Mouse (Mus musculus) spleen, adult 12 weeks (tissue): ENCODE measurements around the gene Rnf26.

Experiments used
- DNase-seq: peaks from one replicate; pipeline ENCODE4 v3.0.0; 2022; ENCODE audit warnings: low spot score

Gene Rnf26

GRCm38 (mm10) chr9:44088877-44089608 is 24.3 kb downstream of the Rnf26 start:
- no peak for DNase-seq

- DNase-seq = no peak
Measured at GRCm38 (mm10) chr9:44087761-44088455, 25.4 kb downstream of the Rnf26 start.

- no peak for DNase-seq
Measured at GRCm38 (mm10) chr9:44086960-44087359, 26.4 kb downstream of the Rnf26 start.

GRCm38 (mm10) chr9:44085741-44086665 is 27.3 kb downstream of the Rnf26 start:
- DNase-seq = no peak

- DNase-seq = no peak
Measured at GRCm38 (mm10) chr9:44085276-44085675, 28.0 kb downstream of the Rnf26 start.

GRCm38 (mm10) chr9:44084659-44085229 is 28.6 kb downstream of the Rnf26 start:
- DNase-seq = peak; percentile 71

GRCm38 (mm10) chr9:44084236-44084635 is 29.1 kb downstream of the Rnf26 start:
- no peak for DNase-seq

GRCm38 (mm10) chr9:44083392-44084121 is 29.8 kb downstream of the Rnf26 start:
- no peak for DNase-seq

GRCm38 (mm10) chr9:44082266-44082665 is 31.1 kb downstream of the Rnf26 start:
- DNase-seq = no peak

- no peak for DNase-seq
Measured at GRCm38 (mm10) chr9:44081581-44081980, 31.7 kb downstream of the Rnf26 start.

GRCm38 (mm10) chr9:44080953-44081352 is 32.4 kb downstream of the Rnf26 start:
- DNase-seq = no peak

GRCm38 (mm10) chr9:44079997-44080780 is 33.1 kb downstream of the Rnf26 start:
- no peak for DNase-seq

GRCm38 (mm10) chr9:44078955-44079756 is 34.2 kb downstream of the Rnf26 start:
- no peak for DNase-seq

GRCm38 (mm10) chr9:44078136-44078797 is 35.0 kb downstream of the Rnf26 start:
- no peak for DNase-seq

GRCm38 (mm10) chr9:44077266-44077910 is 35.9 kb downstream of the Rnf26 start:
- no peak for DNase-seq

GRCm38 (mm10) chr9:44076764-44077120 is 36.6 kb downstream of the Rnf26 start:
- DNase-seq = no peak

- DNase-seq = no peak
Measured at GRCm38 (mm10) chr9:44075996-44076763, 37.1 kb downstream of the Rnf26 start.
